Mouse (Mus musculus): ENCODE results near the gene Ddx49. TPM values are rescaled to one million over a fixed set of nuclear protein-coding genes. Genes with fewer than 3 reads are reported as not detected.

The Ddx49 gene
- total RNA-seq, 2 experiments from 2014 or later = 15.0 to 40.0 TPM

GRCm38 (mm10) chr8:70323716-70324115, 21.4 kb upstream of the Ddx49 start:
- no peak for ATAC-seq (replicated peaks; ENCODE audit: low FRiP score, poor library complexity, severe bottlenecking)

- no peak for ATAC-seq (replicated peaks; ENCODE audit: low FRiP score, poor library complexity, severe bottlenecking)
Measured at GRCm38 (mm10) chr8:70317872-70318271, 15.6 kb upstream of the Ddx49 start.

DNA sequence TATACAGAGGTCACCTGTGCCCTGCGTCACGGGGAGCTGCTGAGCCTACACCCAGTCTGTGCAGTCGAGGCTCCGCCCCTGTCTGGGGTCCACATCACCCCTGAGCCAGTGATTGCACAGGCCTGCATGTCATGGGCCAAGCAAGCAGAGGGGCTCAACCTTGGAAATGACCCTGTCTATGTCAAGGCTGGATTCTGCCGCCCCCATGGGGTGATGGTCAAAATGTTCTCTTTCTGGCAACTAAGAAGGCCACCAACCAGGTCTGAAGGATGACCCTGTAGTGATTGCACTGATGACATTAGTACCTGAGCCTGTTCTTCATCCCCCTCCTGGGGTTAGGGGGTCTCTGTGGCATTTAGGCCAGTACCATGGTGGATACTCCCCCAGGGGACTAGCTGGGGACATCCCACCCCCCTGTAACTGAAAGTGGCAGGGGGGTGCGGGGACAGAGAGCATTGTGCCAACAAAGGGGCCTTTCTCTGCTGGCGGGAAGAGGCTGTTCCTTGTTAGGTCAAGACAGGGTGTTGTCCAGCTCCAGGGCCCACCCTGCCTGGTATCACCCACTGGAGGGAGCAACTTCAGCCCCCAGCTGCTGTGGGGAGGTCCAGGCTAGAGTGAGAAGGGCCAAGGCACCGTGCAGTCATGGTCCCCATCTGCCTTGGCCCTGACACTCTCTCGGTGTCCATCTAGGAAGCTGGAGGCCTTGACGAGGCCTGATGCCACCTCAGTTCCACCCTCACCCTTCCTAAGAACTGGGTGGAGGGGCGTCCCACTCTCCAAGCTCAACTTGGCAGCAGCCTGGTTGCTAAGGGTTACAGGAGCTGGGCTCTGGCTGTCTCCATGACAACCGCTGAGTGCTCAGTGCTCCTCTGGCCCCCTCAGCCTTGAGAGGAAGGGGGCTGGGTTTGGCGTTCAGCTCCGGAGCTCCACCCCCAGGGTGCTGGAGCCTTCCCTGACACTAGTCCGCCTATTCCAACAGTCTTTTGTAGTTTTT, 14.5 kb upstream of the Ddx49 start:
- no peak for ATAC-seq (replicated peaks; ENCODE audit: low FRiP score, poor library complexity, severe bottlenecking)

DNA sequence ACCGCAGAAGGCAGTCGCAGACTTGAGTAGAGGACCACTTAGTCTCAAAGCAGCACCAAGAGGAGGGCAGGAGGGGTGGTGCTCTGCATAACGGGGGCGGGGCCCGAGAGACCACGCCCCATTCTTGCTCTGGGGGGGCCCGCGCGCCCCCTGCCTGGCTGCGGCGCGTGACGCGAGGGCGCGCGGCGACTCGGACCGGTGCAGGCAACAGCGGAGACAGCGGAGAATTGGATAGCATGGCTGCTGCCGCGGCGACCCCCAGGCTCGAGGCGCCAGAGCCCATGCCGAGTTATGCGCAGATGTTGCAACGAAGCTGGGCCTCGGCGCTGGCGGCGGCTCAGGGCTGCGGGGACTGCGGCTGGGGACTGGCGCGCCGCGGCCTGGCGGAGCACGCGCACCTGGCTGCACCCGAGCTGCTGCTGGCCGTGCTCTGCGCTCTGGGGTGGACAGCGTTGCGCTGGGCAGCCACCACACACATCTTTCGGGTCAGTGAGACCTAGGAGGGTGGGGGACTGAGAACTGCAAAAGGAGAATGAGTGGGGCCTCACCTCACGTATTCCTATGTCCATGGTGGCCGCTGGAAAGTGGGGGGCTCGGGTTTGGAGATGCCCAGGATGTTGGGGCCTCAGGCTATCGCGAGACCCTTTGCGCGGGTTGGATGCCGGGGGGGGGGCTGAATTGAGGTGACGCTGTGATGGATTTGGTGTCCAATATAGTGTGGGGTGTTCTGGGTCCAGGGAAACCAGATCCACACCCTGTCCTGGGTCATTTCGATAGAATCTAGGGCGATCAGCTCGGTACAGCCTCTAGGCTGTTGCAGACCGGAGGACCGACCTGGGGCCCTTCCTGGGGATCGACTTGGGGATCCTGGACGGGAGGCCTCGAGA, 13.6 kb upstream of the Ddx49 start, which contains the start of gene Cers1:
Cers1 (plus strand) TSS at position 152 of the 887 bp plus-strand sequence.
- no peak for ATAC-seq (replicated peaks; ENCODE audit: low FRiP score, poor library complexity, severe bottlenecking)

DNA sequence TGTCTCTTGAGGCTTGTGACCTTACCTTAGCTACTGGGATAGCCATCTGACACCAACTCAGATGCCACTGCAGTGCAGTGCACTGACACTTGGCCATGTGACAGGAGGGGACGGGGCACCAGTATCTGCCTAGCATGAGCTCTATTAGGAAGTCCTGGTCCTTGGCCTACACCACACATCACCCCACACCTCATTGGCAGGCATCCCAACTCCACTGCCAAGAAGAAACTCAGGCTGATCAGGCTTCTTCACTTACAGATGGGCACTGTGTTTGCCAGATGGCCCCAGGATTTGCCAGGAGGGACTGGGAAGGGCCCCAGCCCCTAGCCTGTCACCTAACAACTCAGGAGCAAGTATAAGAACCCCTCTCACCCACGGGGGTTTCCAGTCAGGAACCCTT, 11.1 kb upstream of the Ddx49 start:
- ATAC-seq (replicated peaks; ENCODE audit: low FRiP score, poor library complexity, severe bottlenecking) = no peak

DNA sequence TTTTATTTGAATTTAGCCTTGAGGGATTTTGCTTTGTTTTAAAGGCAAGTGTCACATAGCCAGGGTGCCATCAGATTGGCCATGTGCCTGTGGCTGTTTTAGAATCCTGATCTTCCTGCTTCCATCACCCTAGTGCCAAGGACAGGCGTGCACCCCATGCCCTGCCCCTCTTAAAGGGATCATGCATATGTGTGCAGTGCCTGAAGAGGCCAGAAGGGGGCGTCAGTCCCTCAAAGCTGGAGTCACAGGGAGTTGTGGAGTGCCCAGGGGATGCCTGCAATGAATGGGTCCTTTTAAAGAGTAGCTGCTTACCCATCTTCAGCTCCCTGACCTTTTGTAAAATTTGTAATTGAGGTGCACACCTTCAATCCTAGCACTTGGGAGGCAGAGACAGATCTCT, 7.0 kb upstream of the Ddx49 start:
- no peak for ATAC-seq (replicated peaks; ENCODE audit: low FRiP score, poor library complexity, severe bottlenecking)

DNA sequence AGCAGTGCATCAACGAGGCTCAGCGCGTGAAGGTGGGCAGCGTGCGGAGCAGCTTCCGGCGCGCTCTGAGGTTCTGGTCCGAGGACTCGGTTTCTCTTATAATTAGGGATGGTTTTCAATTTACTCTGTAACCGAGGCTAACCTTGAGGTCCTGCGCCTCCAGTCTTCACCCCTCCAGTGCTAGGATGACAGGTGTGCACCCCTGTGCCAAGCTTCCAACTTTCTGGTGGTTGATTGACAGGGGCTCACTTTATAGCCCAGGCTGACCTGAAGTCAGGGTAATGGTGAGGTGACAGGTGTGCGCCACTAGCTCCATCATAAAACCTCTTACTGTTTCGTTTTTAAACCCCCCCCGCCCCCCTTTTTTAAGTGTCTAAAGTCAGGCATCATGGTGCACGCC, 612 bp upstream of the Ddx49 start:
- ATAC-seq (replicated peaks; ENCODE audit: low FRiP score, poor library complexity, severe bottlenecking) = no peak; the same call in 1 of the 2 replicates

GRCm38 (mm10) chr8:70300881-70301280, 1.4 kb downstream of the Ddx49 start:
- no peak for ATAC-seq (replicated peaks; ENCODE audit: low FRiP score, poor library complexity, severe bottlenecking)

- ATAC-seq (replicated peaks; ENCODE audit: low FRiP score, poor library complexity, severe bottlenecking) = no peak
Measured at GRCm38 (mm10) chr8:70293988-70294405, 8.3 kb downstream of the Ddx49 start.

- ATAC-seq (replicated peaks; ENCODE audit: low FRiP score, poor library complexity, severe bottlenecking) = no peak
Measured at GRCm38 (mm10) chr8:70286737-70287136, 15.6 kb downstream of the Ddx49 start.

GRCm38 (mm10) chr8:70285304-70285703, 17.0 kb downstream of the Ddx49 start:
- no peak for ATAC-seq (replicated peaks; ENCODE audit: low FRiP score, poor library complexity, severe bottlenecking)

DNA sequence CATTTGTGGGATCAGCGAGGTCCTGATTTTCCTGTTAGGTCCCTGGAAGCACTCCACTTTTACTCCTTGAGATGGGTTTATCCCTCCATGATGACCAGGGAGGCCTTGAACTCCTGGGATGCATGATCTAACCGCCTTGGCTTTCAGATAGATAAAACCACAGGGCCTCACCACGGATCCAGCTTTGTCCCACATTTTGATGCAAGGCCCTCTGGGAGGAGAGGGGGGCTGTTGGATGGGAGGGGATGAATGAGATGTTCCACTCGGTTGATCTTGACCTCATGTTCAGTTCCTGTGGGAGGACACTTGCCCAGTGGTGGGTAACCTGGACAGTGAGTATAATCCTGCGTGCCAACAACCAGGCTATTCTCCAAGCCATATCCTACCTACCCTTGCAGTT, 17.9 kb downstream of the Ddx49 start:
- ATAC-seq (replicated peaks; ENCODE audit: low FRiP score, poor library complexity, severe bottlenecking) = no peak

DNA sequence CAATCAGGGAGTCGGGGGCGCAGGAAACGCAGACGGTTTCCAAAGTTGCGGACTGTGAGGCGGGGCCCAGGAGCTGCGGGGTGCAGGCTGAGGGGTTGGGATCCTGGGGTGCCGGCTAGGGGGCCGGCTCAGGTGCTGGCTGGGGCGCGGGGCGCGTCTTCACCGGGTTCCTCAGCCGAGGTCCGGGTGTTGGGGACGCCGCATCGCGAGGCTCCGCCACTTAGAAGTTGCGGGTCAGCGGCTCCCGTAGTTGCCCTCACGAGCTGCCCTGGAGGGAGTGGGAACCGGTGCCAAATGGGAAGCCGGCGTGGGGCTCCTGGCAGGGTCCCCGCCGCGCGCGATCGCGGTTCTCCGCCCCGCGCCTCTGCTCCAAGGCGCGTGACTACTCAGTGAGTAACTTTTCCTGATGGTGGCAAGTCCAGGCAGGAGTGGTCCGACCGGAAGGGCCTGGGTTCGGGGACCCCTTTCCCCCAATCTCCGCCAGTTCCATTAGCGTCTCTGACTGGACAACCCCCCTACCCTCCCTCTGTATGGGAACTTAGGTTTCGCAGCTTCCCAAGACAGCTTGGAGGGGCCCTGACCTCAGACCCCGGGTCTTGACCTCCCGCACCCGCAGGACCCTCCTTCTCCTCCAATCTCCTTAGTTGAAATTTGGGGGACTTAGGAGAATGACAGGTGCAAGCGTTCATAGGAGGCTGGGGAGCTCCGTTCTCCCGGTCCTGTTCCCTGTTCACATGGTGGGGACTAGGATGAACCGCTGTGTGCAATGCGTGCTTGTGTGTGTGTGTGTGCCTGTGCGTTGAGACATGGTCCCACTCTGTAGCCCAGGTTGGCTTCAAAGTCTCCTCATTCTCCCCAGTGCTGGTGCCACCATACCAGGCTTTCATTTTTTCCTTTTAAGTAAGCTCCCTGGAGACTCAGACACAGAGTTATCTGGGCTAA, 18.9 kb downstream of the Ddx49 start:
- 0 out of 2 replicates have a peak, but pooled peaks have one; percentile 10 for ATAC-seq (replicated peaks; ENCODE audit: low FRiP score, poor library complexity, severe bottlenecking)

GRCm38 (mm10) chr8:70282603-70283135, 19.6 kb downstream of the Ddx49 start, which contains the start of gene Homer3:
Gene Homer3, plus strand, starts transcription at chr8:70282827.
- 0 out of 2 replicates have a peak, but pooled peaks have one; percentile 31 for ATAC-seq (replicated peaks; ENCODE audit: low FRiP score, poor library complexity, severe bottlenecking)

DNA sequence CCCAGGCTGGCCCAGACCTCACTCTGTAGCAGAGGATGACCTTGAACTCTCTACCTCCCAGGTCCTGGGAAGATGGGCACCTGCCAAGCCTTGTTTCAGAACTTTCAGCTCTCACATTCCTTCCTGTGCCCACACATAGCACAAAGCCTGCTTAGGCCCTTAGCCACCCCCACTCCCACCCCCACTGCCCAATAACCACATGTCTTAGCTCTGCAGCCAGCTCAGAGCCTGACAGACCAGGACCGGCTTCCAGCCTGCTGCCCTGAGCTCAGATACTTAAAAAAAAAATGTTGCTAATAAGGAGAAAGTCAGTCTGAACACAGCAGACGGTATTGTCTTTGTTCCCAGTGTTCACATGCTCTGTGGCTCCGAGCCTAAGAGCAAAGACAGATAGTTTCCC, 21.3 kb downstream of the Ddx49 start:
- no peak for ATAC-seq (replicated peaks; ENCODE audit: low FRiP score, poor library complexity, severe bottlenecking)

GRCm38 (mm10) chr8:70279266-70279665, 23.0 kb downstream of the Ddx49 start:
- no peak for ATAC-seq (replicated peaks; ENCODE audit: low FRiP score, poor library complexity, severe bottlenecking)

DNA sequence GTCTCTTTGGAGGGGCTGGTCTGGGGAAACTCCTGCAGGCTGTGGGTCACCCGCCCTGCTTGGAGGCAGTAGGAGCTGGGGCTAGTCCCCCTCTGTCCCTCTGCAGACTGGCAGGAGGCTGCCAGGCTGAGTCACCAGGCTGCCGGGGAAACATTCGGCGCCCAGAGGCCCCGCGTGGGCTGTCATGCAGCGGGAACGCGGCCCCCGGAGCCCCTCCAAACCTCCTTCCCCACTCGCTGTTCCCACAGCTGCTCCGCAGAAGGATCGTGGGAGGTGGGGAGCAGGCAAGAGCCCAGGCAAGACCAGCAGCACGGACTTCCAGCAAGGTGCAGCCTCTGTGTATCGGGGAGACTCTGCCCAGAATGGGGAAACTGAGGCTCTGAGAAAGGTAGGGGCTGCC, 24.1 kb downstream of the Ddx49 start:
- ATAC-seq (replicated peaks; ENCODE audit: low FRiP score, poor library complexity, severe bottlenecking) = no peak

GRCm38 (mm10) chr8:70276476-70276875, 25.8 kb downstream of the Ddx49 start:
- ATAC-seq (replicated peaks; ENCODE audit: low FRiP score, poor library complexity, severe bottlenecking) = no peak

DNA sequence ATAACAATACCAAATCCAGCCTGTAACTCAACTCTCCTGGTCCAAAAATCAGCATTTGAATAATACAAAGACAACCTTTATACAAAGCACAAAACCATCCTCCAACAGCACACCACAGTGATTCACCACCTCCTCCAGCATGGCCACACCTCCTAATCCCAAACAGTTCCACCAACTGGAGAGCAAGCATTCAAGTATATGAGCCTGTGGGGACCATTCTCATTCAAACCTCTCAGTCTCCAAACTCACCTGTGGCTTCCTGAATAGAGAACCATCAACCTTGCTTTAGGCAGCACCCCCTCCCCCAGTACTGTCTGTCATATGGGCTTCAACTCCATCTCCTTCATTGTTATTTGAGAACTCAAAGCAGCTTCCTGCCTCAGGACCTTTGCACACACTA, 27.9 kb downstream of the Ddx49 start:
- ATAC-seq (replicated peaks; ENCODE audit: low FRiP score, poor library complexity, severe bottlenecking) = no peak

All from erythroblast, adult 5-6 weeks (primary cell).